Mouse (Mus musculus): ENCODE results near the gene Slc6a6. TPM values are rescaled to one million over a fixed set of nuclear protein-coding genes. Genes with fewer than 3 reads are reported as not detected.

The Slc6a6 gene
- polyA plus RNA-seq, 1 experiment from 2014 or later, result 107 TPM

DNA sequence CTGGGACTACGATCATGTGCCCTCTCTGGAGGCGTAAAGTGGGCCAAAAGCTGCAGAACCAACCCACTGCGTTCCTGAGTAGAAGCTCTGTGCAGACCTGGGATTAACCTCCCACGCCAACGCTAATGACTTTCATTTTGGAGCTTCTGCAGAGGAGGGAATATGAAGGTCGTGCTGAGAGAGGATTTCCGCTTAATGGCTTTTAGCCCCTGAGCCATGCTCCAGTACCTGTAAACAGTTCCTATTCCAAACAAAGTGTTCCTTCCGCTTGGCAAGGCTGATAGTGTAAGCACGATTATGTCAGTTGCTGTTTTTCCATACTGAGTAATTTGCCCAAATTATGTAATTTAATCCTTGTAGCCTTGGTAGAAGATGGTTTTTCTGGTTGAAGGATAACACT is 33.6 kb upstream of the Slc6a6 start:
- no peaks in the 10 kb centered on the region for H3K36me3 ChIP-seq (ENCODE audit: control insufficient read depth, insufficient read depth)
- H3K9me3 ChIP-seq (ENCODE audit: control insufficient read depth, low read length), result no peaks in the 10 kb centered on the region
- no peaks in the 10 kb centered on the region for H3K27me3 ChIP-seq (replicated peaks; ENCODE audit: control insufficient read depth, insufficient read depth, low read length)
- no peak for ATAC-seq
- H3K27ac ChIP-seq (ENCODE audit: low read length), result no peak overlapping the region
- peaks cover 16% of the 10 kb centered on the region; the same call in 1 of the 2 replicates for H3K4me1 ChIP-seq (replicated peaks; ENCODE audit: control insufficient read depth, insufficient read depth, low read length)
- no peak overlapping the region for H3K4me2 ChIP-seq (ENCODE audit: low read length)
- no peak overlapping the region for H3K9ac ChIP-seq (replicated peaks; ENCODE audit: low read depth, low read length)
- 81% methylated on average over 9 of the region's 9 CpGs for WGBS
- H3K4me3 ChIP-seq (replicated peaks; ENCODE audit: low read length), result no peak overlapping the region

DNA sequence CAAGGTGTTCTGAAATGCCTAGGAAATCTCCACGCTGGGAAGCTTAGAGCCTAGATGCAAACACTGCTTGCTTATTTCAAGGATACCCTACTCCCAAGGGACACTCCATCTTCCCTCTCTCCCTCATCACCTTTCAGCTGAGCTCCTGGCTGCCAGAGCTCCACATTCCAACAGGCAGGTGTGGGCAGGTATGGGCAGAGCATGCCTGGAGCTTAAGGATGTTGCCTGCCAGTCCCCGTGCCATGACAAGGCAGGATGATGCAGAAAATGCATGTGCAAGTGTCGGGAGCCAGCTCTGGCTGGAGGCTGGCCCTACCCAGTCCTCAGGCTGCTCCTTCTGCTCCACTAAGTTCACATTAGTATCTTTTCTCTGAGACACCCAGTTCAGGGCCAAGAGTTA is 31.6 kb upstream of the Slc6a6 start:
- Histone ChIP-seq H3K4me2 (ENCODE audit: low read length) (no peak overlapping the region), H3K4me3 (replicated peaks; ENCODE audit: low read length) (no peak overlapping the region), H3K27me3 (replicated peaks; ENCODE audit: control insufficient read depth, insufficient read depth, low read length) (no peaks in the 10 kb centered on the region), H3K9ac (replicated peaks; ENCODE audit: low read depth, low read length) (no peak overlapping the region), H3K4me1 (replicated peaks; ENCODE audit: control insufficient read depth, insufficient read depth, low read length) (0 out of 2 replicates have a peak, but pooled peaks cover 3% of the 10 kb centered on the region), H3K27ac (ENCODE audit: low read length) (no peak overlapping the region), H3K9me3 (ENCODE audit: control insufficient read depth, low read length) (no peaks in the 10 kb centered on the region), H3K36me3 (ENCODE audit: control insufficient read depth, insufficient read depth) (no peaks in the 10 kb centered on the region)
- no peak for ATAC-seq
- 80% methylated on average over 3 of the region's 3 CpGs for WGBS

DNA sequence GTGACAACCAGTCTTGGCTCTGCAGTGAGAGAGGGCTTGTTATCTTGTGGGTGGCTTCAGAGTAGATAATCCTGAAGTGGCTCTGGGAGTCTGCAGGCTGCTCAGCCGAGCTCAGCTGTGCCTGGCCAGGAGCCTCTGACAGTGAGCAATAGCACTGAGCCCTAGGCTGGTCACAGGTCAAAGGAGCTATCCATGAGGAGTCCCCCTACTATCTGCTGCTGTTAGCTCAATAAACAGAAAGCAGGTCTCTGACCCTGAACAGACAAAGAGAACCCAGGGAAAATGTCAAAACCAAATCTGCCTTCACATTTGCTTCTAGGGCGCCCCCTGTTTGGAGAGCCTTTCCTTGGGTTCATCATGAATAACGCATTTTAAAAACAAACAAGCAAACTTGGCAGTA is 28.6 kb upstream of the Slc6a6 start:
- WGBS, result 42% methylated on average over 3 of the region's 3 CpGs

DNA sequence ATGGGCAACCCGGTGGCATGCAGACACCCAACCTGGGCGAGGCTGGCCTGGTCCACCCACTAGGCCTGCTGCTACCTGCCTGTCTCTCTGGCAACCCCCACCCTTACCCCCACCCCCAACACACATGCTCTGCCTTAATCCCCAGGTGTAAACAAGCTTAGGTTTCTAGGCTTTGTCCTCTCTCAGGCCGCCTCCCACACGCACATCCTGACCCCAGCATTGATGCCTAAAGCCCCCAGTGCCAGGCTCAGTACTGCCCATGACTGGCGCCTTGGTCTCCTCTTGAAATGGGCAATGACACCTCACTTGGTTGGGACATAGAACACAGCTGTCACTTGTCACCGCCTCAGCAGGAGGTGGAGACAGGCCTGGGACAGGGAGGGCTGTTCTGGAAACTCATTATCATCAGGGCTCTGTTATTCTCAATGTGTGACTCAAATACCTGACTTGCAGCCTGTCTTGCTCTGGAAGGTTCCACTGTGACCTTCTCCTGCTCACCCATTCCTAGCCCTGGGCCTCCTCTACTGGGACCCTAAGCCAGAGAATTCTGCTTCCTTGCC is 27.9 kb upstream of the Slc6a6 start:
- ATAC-seq, result no peak; the same call in 1 of the 2 replicates

More for the DNA sequence above, 28.6 kb upstream of the Slc6a6 start:
- H3K9me3 ChIP-seq (ENCODE audit: control insufficient read depth, low read length), result no peaks in the 10 kb centered on the region
- no peaks in the 10 kb centered on the region for H3K4me1 ChIP-seq (replicated peaks; ENCODE audit: control insufficient read depth, insufficient read depth, low read length)
- no peaks in the 10 kb centered on the region for H3K36me3 ChIP-seq (ENCODE audit: control insufficient read depth, insufficient read depth)
- no peak overlapping the region for H3K27ac ChIP-seq (ENCODE audit: low read length)
- H3K9ac ChIP-seq (replicated peaks; ENCODE audit: low read depth, low read length), result no peak overlapping the region
- no peaks in the 10 kb centered on the region for H3K27me3 ChIP-seq (replicated peaks; ENCODE audit: control insufficient read depth, insufficient read depth, low read length)
- H3K4me2 ChIP-seq (ENCODE audit: low read length), result no peak overlapping the region
- ATAC-seq, result no peak
- no peak overlapping the region for H3K4me3 ChIP-seq (replicated peaks; ENCODE audit: low read length)

DNA sequence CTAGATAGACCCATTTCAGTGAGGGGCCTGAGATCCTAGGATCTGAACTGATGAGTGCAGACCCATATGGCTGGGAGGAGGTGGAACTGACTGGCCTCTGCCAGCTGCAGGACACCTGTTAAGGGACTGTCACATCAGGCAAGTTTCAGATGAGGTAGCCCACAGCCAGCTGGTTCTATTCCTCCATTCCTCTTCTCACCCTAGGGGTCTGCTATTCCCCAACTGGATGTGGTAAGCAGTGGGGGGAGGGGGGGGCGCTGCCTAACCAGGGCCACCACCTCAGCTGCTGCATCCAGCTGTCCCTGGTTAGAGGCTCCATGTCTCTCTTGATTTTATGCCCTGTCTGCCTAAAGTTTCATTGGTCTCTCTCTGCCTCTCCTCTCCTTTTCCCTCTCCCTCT is 25.6 kb upstream of the Slc6a6 start:
- WGBS, result 44% methylated on average over 1 of the region's 1 CpGs
- H3K36me3 ChIP-seq (ENCODE audit: control insufficient read depth, insufficient read depth), result no peaks in the 10 kb centered on the region
- no peak for ATAC-seq

More for the DNA sequence above, 27.9 kb upstream of the Slc6a6 start:
- Histone ChIP-seq H3K4me3 (replicated peaks; ENCODE audit: low read length) (no peak overlapping the region), H3K27ac (ENCODE audit: low read length) (no peak overlapping the region), H3K4me2 (ENCODE audit: low read length) (no peak overlapping the region), H3K4me1 (replicated peaks; ENCODE audit: control insufficient read depth, insufficient read depth, low read length) (no peaks in the 10 kb centered on the region), H3K27me3 (replicated peaks; ENCODE audit: control insufficient read depth, insufficient read depth, low read length) (no peaks in the 10 kb centered on the region), H3K9me3 (ENCODE audit: control insufficient read depth, low read length) (no peaks in the 10 kb centered on the region), H3K9ac (replicated peaks; ENCODE audit: low read depth, low read length) (no peak overlapping the region), H3K36me3 (ENCODE audit: control insufficient read depth, insufficient read depth) (no peaks in the 10 kb centered on the region)
- 55% methylated on average over 6 of the region's 6 CpGs for WGBS

DNA sequence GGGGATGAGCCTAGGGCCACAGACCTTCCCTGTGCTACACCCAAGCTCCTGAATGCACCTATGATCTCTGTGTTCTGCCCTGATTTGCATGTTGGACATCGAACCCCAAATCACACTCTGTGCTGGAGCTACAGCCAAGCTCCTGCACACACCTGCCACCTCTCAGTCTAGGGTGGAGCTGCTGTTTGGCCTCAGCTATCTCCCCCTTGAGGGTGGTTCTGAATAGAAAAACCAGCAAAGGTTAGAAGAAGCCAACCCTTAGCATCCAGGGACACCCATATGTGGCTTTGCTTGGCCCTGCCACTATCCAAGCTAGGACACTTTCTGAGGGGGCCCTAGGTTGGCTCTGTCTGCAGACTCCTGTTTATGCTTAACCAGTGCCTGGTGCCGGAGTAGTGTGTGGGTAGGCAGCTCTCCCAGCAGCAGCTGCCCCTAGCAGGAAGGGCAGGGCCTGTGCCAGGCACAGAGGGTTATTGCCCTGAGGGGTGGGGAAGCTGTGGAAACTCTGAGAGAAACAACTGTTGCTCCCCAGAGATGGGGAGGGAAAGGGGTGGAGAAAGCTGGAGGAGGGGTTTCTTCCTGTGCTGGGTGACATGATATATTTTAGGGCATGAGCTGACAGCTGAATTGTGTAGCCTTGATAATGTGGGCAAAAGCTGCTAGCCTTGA is 23.9 kb upstream of the Slc6a6 start:
- no peak for ATAC-seq
- H3K9me3 ChIP-seq (ENCODE audit: control insufficient read depth, low read length), result no peaks in the 10 kb centered on the region
- 72% methylated on average over 2 of the region's 2 CpGs for whole genome bisulfite sequencing
- no peak overlapping the region for H3K9ac ChIP-seq (replicated peaks; ENCODE audit: low read depth, low read length)
- no peak overlapping the region for H3K27ac ChIP-seq (ENCODE audit: low read length)
- no peak overlapping the region for H3K4me2 ChIP-seq (ENCODE audit: low read length)
- H3K4me1 ChIP-seq (replicated peaks; ENCODE audit: control insufficient read depth, insufficient read depth, low read length), result no peaks in the 10 kb centered on the region
- no peaks in the 10 kb centered on the region for H3K27me3 ChIP-seq (replicated peaks; ENCODE audit: control insufficient read depth, insufficient read depth, low read length)
- no peaks in the 10 kb centered on the region for H3K36me3 ChIP-seq (ENCODE audit: control insufficient read depth, insufficient read depth)
- H3K4me3 ChIP-seq (replicated peaks; ENCODE audit: low read length), result no peak overlapping the region

More for the DNA sequence above, 25.6 kb upstream of the Slc6a6 start:
- no peak overlapping the region for H3K4me3 ChIP-seq (replicated peaks; ENCODE audit: low read length)
- H3K27ac ChIP-seq (ENCODE audit: low read length), result no peak overlapping the region
- no peaks in the 10 kb centered on the region for H3K27me3 ChIP-seq (replicated peaks; ENCODE audit: control insufficient read depth, insufficient read depth, low read length)
- H3K9me3 ChIP-seq (ENCODE audit: control insufficient read depth, low read length), result no peaks in the 10 kb centered on the region
- H3K4me1 ChIP-seq (replicated peaks; ENCODE audit: control insufficient read depth, insufficient read depth, low read length), result no peaks in the 10 kb centered on the region
- H3K4me2 ChIP-seq (ENCODE audit: low read length), result no peak overlapping the region
- H3K9ac ChIP-seq (replicated peaks; ENCODE audit: low read depth, low read length), result no peak overlapping the region

DNA sequence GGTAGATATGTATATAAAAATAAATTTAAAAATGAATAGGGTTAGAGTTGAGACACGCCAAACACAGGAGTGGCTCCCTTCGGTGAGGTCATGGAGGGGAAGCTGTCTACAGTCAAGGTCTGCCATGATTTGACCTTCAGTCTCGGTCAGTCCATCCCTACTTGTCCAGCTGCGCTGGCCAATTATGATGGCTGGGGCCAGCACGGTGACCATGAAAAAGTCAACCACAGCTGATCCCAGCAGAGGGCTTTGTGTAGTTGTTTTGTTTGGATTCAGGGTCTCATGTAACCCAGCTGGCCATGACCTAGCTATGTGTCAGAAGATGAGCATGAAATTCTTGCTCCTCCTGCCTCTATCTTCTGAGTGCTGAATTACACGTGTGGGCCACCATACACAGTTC is 21.6 kb upstream of the Slc6a6 start:
- Histone ChIP-seq H3K4me2 (ENCODE audit: low read length) (no peak overlapping the region), H3K9me3 (ENCODE audit: control insufficient read depth, low read length) (no peaks in the 10 kb centered on the region), H3K36me3 (ENCODE audit: control insufficient read depth, insufficient read depth) (no peaks in the 10 kb centered on the region), H3K4me3 (replicated peaks; ENCODE audit: low read length) (no peak overlapping the region), H3K4me1 (replicated peaks; ENCODE audit: control insufficient read depth, insufficient read depth, low read length) (no peaks in the 10 kb centered on the region), H3K27me3 (replicated peaks; ENCODE audit: control insufficient read depth, insufficient read depth, low read length) (no peaks in the 10 kb centered on the region), H3K27ac (ENCODE audit: low read length) (no peak overlapping the region), H3K9ac (replicated peaks; ENCODE audit: low read depth, low read length) (no peak overlapping the region)
- no peak for ATAC-seq
- WGBS, result 89% methylated on average over 6 of the region's 6 CpGs

DNA sequence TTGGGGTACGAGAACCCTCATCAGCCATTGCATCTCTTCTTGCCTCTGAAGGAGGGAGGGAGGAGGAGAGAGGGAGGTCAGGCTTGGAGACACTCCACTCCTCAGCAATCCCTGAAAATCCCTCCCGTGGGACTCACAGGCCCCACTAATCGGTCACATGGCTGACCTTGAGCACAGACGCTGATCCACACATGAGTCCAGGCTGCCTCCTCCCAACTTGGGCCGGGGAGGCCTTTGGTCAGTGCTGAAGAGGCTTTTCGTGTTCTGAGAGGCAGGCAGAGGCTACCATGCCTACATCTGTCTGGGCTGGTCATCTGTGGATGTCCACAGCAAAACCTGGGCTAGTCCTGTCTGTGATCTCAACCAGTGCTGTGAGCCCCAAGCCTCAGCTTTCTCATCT is 20.2 kb upstream of the Slc6a6 start:
- no peak overlapping the region for H3K4me3 ChIP-seq (replicated peaks; ENCODE audit: low read length)
- H3K27me3 ChIP-seq (replicated peaks; ENCODE audit: control insufficient read depth, insufficient read depth, low read length), result no peaks in the 10 kb centered on the region
- 83% methylated on average over 6 of the region's 6 CpGs for WGBS
- no peak for ATAC-seq
- H3K4me1 ChIP-seq (replicated peaks; ENCODE audit: control insufficient read depth, insufficient read depth, low read length), result no peaks in the 10 kb centered on the region
- no peak overlapping the region for H3K9ac ChIP-seq (replicated peaks; ENCODE audit: low read depth, low read length)
- H3K27ac ChIP-seq (ENCODE audit: low read length), result no peak overlapping the region
- no peaks in the 10 kb centered on the region for H3K36me3 ChIP-seq (ENCODE audit: control insufficient read depth, insufficient read depth)
- H3K4me2 ChIP-seq (ENCODE audit: low read length), result no peak overlapping the region
- no peaks in the 10 kb centered on the region for H3K9me3 ChIP-seq (ENCODE audit: control insufficient read depth, low read length)

DNA sequence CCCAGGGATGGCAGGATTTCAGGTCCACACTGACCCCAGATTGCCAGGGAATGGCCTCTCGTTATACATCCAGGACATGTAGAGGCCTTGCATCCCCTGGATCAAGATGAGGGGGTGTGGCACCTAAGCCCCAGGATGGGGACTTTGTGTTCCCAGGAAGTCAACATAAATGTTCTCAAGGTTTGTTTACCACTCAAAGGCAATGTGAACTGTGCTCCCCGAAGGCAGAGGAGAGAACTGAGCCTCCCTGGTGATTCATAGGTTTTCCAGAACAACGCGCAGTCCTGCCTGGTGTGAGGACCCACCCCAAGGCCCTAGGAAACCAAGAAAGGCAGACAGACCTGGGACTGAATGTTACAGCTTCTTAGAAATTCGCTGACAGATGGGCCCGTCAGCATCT is 18.6 kb upstream of the Slc6a6 start:
- no peak overlapping the region for H3K9ac ChIP-seq (replicated peaks; ENCODE audit: low read depth, low read length)
- ATAC-seq, result no peak
- H3K9me3 ChIP-seq (ENCODE audit: control insufficient read depth, low read length), result no peaks in the 10 kb centered on the region
- no peaks in the 10 kb centered on the region for H3K27me3 ChIP-seq (replicated peaks; ENCODE audit: control insufficient read depth, insufficient read depth, low read length)
- H3K4me1 ChIP-seq (replicated peaks; ENCODE audit: control insufficient read depth, insufficient read depth, low read length), result no peaks in the 10 kb centered on the region
- WGBS, result 90% methylated on average over 6 of the region's 6 CpGs
- no peak overlapping the region for H3K4me3 ChIP-seq (replicated peaks; ENCODE audit: low read length)
- H3K4me2 ChIP-seq (ENCODE audit: low read length), result no peak overlapping the region
- H3K27ac ChIP-seq (ENCODE audit: low read length), result no peak overlapping the region
- no peaks in the 10 kb centered on the region for H3K36me3 ChIP-seq (ENCODE audit: control insufficient read depth, insufficient read depth)

All from forebrain, embryonic 16.5 days (tissue).